Mouse (Mus musculus): ENCODE results near the gene Hist1h2bk.

DNA sequence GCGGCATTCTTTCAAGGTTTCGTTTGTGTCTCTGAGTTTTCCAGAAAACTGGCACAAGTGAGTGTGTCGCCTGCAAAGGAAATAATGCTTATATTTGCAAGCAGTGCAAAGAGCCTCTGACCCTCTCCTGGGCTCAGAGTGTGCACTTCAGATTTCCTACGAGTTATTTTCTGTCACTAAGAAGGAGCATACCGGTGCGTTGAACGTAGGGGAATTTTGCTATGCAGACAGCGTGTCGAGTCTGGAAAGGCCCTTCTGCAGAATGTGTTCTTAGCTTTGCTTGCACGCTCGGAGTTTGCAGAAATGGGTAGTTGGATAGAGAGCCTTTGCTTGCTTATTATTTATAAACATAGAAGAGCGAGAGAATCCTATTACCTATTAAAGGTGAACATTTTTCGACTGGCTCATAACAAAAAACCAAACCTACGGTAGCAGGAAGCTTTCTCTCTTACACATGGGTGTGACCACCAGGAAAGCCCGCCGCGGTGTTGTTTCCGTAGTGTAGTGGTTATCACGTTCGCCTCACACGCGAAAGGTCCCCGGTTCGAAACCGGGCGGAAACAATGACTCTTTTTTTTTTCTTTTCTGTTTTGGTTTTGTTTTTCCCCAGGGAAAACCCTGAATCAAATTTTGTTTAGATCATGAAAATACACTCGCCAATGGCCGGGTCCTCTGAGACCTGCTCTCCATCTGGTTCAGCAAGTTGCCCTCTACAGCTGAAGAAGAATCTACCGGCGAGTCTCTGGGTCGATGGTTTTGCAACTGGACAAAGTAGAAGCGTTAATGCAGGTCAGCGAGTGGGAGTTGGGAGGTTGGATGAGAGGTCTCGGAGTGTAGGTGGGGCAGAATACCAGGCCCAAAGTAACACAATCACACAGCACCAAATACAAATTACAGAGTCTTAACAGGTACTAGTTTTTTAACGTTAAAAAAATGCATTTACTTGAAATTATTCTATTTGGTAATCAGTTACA lies 9.3 kb upstream of the Hist1h2bk start:
- TF ChIP-seq CTCF (IDR thresholded peaks at IDR 0.05; ENCODE audit: low read depth, low read length) (no peak), GATA1 (IDR thresholded peaks at IDR 0.05; ENCODE audit: borderline replicate concordance, low read length) (no peak), TAL1 (conservative IDR thresholded peaks at IDR 0.05; ENCODE audit: low read depth, low read length) (no peak), POLR2AphosphoS5 (IDR thresholded peaks at IDR 0.05; ENCODE audit: insufficient replicate concordance, low read depth, low read length) (no peak), GATA2 (IDR thresholded peaks at IDR 0.05; ENCODE audit: borderline replicate concordance, low read depth, low read length) (no peak)
